Mouse (Mus musculus) layer of hippocampus, adult 9-11 months (tissue): ENCODE measurements around the gene Lcn2.

Experiments used
- DNase-seq: peaks from one replicate; pipeline ENCODE4 v3.0.0; 2022

Lcn2 gene

DNA sequence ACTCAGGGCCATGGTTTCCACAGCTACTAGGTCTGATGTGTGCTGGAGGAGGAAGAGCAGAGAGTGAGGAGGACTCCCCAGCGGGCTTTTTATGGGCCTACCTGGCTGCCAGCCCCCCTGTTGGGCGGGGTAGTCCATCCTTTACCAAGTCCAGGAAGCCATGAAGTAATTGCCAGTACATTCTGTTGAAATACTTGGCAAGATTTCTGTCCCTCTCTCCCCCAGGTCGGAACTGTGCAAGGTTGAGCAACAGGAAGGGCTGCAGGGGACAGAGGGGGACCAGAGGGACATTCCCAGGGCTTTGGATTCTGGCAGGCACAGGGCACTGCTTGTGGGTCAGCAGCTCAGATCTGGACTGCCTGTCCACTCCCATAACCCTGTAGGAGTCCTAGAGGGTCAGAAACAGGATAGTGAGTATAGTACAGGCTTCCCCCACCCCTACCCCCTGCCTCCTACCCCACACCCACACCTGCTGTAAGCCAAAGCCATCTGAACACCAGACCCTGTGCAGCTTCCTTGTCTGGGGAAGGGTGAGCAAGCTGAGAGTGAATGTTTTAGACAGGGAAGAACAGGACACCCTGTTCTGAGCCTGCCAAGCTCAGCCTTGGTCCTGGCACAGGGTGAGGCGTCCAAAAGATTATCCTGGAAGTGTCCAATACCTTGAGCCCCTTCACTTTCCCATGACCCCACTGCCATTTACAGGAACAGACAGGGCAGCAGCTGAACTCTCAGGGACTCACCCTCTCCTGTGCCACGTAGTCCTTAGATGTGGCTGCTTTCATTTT lies at the start of gene Lcn2:
TSS of gene Lcn2 (minus strand) at position 547 of the 785 bp plus-strand sequence.
- no peak for DNase-seq

DNA sequence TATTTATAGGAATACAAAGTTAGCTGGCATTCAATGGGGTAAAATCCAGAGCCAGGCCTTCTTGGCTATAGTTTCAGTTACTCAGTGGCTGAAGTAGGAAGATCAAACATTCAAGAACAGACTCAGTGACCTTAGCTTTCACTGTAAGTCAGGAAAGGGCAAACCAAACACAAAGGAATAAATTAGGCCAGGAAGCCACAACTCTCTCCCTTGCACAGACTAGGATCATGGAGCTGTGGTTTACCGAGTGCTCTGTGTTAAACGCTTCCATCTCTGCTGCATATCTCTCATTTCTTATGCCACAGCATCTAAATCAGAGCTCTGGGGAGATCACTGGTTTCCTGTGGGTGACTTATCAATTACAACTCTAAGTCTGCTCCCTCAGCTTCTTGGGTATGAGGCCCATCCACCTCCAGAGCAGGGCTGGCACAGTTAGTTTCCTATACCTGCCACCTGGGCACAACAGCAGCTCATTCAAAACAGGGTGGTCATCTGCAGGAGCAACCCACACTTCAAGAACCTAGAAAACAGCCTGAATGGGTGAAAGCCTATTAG lies 49.6 kb upstream of the Lcn2 start:
- no peak for DNase-seq

DNA sequence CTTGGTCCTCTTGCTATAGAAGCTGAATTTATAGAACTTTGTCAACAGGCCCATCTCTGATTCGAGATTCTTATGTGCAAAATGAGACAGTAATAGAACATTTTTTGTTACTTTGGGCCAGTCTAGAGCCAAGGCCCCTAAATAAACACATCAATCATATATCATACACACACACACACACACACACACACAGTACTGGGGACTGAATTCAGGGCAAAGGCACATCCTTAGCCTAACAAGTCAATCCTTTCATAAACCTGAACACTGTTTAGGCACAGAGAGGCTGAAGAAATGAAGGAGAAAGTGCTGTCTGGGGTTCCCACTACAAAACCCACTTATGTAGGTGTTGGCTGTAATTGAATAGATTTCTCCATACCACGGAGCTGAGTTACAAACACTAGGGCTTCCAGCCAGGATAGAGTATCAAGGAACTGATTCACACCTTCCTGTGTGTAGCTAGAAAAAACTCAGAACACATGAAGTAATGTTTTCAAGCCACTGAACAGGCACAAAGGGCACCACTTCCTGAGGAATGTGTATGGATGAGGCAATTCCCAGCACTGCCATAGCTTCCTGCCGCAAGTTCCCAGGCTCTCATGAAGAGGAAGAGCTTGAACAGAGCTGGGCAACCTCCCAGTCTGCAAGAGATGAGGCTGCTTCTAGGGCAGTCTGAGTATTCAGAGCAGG lies 48.8 kb upstream of the Lcn2 start:
- DNase-seq = no peak

DNA sequence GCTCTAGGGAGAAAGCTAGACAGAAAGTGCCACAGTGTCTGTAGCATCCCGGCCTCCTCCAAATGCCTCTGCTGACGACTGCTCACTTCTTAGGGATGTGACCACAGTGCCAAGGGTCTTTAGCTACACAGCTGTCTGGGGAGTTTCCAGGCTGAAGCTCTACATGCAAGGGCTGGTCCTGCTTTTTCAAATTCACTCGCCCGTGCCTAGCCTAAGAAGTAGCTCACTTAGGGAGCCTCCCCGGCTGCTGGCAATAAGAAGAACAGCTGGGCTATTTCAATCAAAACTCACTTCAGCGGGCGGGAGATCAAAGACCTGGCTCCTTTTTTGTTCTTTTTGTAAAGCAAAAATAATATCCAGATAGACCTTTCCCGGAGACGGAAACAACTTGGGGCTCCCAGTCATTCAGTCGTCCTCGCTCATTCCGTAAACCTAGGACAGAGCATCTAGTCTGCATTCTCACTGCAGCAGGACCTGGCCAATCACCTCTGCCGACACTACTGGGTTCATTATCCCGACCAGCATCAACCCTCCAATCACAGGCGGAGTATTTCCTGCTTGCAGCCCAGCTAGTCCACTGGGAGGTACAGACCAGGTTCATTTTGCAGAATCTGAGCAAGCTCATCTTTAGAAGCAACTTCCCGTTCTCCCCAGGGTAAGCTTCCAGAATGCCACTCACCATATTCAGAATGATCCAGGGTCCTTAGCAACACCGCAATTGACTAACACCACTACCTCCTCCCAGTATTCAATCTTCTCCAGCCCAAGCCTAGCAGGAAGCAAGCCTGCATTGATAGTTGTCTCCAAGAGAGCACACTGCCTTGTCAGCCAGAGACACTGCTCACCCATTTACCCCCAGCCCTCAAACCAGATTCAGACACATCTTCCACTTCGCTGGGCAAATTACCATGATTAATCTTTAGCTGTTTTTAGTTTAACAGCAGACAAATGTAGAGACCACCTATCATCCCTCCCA lies 42.9 kb upstream of the Lcn2 start:
- peak; percentile 94 for DNase-seq

DNA sequence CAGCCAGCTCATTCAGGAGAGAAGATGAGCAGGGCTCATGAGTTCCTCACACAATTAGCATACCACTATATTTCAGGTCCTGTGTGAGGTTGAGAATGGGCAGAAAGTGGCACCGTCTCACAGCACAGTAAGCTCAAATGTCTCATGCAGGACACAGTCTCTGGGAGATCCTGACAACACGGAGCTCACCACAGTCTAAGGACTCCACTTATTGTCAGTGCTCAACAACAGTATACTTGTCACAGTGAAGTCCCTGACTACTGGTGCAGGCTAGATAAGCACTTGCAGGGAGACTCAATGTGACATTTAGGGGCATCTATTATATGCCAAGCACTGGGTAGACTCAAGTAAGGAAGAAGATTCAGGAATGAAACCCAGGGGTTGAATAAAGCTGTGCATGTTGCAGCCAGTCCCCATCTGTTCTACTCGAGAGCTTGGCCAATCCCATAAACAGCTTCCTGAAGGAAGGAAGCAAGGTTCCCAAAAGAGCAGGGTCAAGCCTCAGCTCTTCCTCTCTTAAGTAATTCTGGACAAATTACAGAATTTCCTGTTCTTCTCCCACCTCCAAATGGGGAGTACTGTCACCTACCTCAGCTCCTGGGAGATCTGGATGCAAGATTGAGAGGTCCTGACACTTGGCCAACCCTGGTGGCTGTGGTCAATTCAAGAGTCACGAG lies 41.3 kb upstream of the Lcn2 start:
- DNase-seq = no peak

DNA sequence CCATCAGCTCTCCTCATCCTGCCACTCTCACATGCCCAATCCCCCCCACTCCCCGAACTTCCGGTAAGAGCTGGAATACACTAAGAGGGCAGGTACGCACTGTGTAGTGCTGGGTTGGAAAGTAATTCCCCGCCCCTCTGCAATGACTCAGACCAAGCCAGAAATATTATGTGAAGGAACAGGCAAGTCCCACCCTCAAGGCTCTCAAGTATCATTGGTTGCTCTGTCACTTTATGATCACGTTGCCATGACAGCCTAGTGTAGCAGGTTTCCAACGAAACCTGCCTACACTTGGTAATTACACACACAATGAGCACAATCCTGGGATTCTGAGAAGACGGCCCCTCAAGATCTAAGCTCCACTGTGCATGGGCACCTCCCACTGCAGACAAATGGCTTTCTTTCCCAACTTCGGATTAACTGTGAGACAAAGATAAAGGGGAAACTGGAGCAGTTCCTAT lies 40.2 kb upstream of the Lcn2 start:
- peak; percentile 80 for DNase-seq

DNA sequence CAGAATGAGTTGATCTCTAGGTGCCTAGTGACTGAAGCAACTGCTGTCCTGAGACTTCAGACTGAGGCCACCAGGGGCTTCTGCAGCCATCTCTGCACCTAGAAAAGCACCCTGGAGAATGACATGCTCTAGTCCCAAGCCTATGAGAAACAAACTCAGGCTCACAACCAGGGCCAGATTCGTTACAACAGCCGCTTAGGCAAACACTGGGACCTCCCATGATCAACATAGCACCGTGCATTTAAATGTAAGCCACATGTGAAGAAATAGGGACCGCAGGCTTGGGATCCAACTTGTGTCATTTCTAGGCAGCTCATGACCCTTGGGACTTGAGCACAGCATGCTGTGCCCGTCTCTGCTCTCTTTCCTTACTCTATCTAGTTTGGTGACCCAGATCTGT lies 39.7 kb upstream of the Lcn2 start:
- no peak for DNase-seq

DNA sequence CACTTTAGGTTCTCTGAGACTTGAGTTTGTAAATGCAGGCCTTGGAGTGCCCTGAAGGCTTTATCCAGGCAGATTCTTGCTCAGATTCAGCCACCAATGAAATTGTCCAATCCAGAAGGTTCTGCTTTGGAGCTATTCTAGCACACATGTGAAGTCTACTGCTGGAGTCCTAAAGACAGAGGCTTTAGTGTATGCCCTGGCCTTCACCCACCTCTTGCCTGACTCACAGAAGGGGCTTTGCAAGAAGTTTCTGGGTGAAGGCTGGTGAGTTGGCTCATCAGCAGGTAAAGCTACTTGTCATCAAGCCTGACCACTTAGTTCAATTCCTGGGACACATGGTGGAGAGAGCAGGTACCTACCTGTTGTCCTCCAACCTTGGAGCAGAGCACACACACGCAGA lies 38.1 kb upstream of the Lcn2 start:
- no peak for DNase-seq

DNA sequence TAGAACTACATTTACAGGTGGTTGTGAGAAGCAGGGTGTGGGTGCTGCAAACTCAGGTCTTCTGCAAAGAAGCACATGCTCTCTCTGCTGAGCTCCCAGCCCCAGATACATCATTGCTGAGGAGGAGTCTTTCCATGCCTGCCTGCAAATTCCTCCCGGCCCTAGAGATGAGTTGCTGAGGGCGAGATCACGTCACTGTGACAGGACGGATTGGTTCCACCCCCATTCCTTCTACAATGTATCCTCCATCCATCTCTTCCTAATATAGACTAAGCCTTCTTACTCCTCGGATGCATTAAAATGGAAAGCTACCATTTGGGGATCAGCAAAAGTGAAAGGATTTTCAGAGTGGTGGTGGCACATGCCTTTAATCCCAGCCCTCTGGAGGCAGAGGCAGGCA lies 37.5 kb upstream of the Lcn2 start:
- no peak for DNase-seq

DNA sequence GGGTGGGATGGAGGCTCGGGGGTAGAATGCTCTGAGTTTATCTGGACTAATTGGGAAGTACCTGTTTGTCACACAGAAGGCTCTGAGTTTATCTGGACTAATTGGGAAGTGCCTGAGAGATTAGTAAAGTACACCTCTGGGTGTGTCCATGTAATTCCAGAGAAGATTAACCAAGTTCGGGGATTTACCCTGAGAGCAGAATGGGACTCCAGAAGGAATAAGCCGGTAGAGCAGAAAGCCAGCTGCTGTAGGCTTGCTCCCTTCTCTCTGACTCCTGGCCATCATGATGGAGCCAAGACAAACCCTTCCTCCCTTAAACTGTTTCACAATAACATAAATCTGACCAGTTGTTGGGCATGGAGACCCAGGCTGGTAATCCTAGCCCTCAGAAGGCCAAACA lies 36.7 kb upstream of the Lcn2 start:
- DNase-seq = no peak

DNA sequence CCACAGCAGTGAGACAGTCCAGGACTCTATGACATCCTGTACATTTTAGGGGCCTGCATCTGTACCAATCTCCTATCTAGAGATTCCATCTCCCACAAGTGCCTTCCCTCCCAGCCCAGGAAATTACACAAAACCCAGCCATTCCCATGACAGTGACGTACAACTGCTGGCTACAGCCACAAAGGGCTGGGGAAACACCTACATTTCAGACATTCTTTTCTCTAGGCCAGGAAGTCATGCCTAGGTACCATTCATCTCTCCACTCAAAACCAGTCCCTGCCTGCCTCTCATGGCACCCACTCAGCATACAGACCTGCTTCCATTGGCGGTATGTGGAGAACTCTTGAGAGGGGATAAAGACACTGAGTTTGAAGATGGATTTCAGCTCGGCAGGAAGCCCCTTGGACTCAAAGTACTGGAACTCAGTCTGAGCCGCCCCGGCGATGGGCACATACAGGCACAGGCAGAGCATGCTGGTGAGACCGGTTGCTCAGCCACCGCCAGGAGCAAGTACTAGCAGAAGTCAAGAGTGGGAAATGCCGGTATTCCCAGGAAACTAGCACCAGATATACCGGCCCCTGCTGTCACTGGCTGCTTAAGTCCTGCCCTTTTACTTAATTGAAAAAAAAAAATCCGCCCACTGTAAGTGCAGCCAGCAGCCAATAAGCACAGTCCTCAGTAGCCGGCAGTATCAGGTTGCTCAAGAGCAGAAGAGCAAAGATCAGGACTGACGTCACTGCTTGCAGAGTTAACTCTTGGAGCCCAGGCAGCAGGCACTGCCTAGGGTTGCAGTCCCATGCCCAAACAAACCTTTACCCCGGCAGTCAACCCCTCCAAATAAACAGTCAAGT lies 35.7 kb upstream of the Lcn2 start:
- DNase-seq = peak; percentile 65

DNA sequence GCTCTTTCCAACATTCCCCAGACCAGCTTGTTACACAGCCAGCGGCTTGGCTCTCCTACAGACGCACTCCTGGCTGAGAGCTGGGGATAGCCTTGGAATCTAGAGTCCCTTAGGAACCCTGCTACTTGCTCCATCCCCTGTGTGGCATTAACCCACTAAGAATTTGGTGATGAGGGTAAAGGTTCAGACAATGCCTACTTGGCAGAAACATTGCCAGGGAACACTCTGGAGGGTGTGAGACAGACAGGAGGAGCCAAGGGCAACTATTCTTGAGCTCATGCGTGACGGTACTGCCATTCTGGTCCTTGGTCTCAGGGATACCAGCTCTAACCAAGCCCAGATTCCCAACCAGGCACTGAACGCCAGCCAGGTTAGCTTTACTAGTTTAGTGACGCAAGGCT lies 33.8 kb upstream of the Lcn2 start:
- no peak for DNase-seq

DNA sequence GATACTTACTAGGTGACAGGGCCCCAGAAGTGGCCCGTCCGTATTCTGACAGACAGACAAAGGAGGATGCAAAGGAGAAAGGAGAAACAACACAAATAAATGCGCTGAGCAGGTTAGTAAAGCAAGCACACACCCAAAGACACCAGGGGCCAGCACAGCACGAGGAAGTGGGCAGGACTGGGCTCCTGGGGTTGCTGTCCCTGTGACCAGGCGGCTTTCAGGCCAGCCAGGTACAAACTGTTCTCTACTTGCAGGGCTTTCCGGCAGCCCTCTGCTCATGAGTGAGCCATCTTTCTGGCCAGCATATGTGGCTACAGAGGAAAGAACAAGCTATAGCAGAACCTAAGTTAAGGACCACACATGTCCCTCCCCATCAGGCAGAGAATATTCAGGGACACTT lies 32.6 kb upstream of the Lcn2 start:
- DNase-seq = no peak

DNA sequence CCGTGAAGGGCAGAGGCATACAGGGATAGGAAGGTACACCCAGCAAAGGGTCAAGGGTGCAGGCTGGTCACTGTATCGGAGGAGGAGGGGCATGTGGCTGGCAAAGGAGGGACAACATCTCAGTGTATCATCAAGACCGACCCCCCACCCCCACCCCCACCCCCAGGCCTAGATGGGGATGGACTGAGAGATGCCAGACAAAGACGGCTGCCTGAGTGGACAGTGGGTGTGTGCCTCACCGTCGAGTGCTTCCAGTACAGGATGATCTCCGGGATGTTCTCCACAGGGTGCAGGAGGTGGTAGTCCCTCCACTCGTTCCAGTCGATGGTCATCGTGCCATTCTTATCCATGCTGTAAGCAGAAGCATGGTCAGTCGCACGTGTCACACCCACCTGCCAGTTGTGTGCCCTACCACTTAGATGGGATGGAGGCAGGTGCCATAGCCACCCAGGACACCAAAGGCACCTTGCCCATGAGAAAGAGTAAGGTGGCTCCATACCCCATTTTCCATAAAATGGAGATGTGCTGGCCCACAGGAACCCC lies 32.1 kb upstream of the Lcn2 start:
- no peak for DNase-seq

DNA sequence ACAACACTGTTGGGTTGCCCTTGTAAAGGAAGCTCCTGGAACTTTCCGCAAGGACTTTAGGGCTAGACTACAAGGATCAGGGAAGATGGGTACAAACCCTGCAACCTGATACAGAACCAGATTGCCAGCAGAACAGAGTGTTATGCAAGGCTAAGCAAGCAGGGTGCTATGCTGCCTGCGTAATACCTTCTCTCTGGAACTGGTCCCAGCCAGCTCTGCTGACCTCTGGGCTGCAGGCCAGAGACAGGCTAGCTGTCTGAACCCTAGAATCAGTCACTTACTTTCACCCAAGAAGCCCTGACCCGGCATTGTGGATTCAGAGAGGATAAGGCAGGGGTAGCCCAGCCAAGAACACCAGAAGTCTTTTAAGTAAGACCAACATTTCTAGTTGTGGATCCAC lies 31.3 kb upstream of the Lcn2 start:
- DNase-seq = no peak

DNA sequence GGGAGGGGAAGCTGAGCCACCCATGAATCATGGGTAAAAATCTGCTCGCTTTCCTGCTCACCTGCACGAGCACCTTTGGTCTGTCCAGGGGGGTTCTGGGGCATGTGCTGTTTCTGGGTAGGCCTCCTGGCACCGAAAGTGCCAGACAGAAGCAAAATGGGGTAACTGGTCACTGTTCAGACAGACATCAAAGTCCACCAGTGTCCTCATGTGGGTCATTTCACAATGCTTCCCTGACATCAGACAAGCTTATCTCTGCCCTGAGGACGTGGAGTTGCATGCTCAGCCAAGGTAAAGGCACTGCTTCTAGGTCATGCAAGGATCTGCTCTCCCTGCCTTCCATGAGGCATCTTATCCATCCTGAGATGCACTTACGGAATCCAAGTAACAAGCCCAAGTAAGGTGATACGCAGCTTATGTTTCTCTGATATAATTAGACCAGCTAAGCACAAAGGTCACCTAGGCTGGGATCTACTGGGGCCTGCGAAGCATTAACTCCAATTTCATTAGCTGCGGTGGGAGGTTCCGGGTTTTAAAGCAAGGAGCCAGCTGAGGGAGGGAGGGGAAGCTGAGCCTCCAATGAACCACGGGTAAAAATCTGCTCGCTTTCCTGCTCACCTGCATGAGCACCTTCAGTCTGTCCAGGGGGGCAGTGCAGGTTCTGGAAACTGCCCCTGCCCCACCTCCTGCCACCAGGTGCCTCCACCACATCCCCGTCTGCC lies 30.5 kb upstream of the Lcn2 start:
- DNase-seq = no peak

DNA sequence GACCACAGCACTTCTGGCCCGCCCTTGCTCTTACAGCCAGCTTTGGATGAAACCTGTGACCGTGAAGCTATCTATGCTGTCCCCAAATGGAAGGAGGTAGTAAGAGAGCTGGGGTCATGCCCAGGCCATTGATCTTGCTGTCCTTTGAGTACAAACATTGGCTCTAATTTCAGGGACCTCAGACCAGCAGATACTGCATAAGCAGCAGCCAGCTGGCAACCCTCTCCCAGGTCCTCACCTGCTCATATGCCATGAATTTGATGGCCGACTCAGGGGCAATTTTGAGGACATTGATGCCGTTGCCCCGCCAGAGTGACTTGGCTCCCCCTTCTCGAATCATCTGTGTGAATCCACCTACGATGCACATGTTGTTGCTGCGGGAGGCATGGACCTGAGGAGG lies 29.4 kb upstream of the Lcn2 start:
- no peak for DNase-seq

DNA sequence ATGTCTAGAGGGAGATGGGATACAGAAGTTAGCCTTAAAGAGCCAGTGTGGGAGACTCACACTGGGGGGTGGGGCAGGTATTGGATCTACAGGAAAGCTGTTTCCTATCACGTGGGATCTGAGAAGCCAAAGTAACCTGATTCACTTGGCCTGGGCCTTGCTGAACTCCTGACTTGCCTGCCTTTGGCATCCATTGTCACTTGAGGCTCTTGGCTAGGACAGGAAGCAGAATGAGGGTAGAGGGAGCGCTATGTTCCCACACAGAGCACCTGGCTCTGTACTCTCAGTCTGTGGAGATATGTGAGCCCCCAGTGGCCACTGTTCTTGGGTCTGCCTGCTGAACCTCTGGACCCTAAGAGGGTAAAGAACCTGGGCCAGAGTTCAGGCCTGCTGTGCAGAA lies 28.5 kb upstream of the Lcn2 start:
- DNase-seq = no peak

DNA sequence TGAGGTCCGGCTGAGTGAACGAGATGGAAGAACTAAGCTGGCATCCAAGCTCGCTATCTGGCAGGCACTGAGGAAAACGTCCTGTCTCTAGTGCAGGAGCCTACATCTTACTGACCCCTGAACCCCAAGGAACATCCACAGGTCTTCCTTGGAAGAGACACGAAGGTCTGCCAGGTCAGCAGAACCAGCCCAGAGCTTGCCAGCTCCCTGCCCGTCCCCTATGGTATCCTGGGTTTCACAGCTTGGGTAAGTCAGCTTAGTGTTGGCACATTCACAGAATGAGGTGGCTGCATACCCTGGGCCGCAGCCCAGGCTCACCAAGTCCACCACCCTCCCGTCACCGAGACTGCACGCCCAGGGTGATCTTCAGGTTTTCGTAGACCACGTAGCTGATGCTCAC lies 27.7 kb upstream of the Lcn2 start:
- DNase-seq = no peak

DNA sequence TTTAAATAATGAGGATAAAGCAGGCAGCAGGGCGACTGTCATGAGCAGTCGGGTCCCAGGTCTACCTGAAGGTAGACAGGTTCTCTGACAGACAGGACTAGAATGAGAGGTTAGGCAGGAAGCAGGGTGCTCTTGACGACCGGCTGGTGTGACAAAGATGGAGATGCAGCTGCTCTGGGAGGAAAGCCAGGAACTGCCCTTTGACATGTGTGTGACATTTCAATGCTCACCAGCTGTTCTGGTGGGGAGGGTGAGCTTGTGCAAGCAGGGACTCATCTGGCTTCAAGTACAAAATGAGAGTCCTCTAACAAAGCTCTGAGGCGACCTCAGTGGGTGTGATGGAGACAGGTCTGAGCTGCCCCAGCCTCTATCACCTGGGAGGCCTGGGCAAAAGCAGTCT lies 25.9 kb upstream of the Lcn2 start:
- no peak for DNase-seq
